Mouse (Mus musculus) activated CD4-positive, CD25-positive, alpha-beta regulatory T cell (primary cell): ENCODE data around the gene Dis3l. TPM values are rescaled to one million over a fixed set of nuclear protein-coding genes. Genes with fewer than 3 reads are reported as not detected.

ENCODE experiments used
- polyA plus RNA-seq, 2 experiments: library from polyadenylated mRNA; unstranded; fragments of 100-300 nt; shearing (Covaris generic); gene quantifications; one replicate each; pipeline ENCODE4 v1.2.1; 2017

The Dis3l gene
- polyA plus RNA-seq = 10 to 100 TPM; 19.4 to 20.2 TPM

GRCm38 (mm10) chr9:64341254-64341566, at the start of gene Dis3l:
TSS of gene Dis3l (minus strand) at chr9:64341288.

GRCm38 (mm10) chr9:64385511-64386465, 44.7 kb upstream of the Dis3l start, which contains the start of gene Megf11:
TSS of gene Megf11 (plus strand) at chr9:64385626.

DNA sequence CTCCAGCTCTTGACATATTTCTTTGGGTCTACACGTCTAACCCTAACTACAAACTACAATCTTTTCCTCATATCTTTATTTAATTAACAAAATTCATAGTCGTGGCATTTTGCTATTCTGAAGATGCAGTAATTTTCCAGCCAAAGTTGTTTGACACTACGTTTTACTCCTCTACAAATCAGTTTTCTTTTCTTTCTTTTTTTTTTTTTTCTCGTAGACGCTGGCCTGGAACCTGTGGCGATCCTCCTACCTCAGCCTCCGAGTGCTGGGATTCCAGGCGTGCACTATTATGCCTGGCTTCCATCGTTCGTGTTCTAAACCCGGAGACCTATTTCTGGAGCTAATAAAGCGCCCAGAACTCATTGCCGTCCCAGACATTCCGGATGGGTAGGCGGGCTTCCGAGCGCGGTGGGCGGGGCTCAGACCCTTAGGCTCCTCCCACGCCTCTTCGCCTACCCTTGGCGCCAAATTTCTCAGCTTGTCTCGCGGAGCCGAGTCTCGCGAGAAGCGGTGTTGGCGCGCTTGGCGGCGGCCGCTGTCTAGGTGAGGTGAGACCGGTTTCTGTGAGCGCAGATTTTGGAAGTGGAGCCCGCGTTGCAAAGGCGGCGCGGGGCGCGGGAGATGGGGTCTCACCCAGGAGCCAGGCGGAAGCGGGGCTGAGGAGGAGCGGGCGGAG, 59.8 kb downstream of the Dis3l start, which contains the start of gene Tipin:
Tipin (plus strand) TSS at position 477 of the 676 bp plus-strand sequence.

Other genes starting within 250 kb of the Dis3l start
- under 1 TPM in 1 of 2 experiments, not detected in 1; 0.50 TPM for gene Lctl, start 224.1 kb downstream of the Dis3l start, polyA plus RNA-seq
- 1 to 10 TPM; 3.9 to 5.2 TPM for gene Zwilch, start 168.2 kb downstream of the Dis3l start, polyA plus RNA-seq
- gene Rpl4, start 167.9 kb downstream of the Dis3l start, polyA plus RNA-seq = 1,000 to 10,000 TPM; 1,228 to 2,065 TPM
- gene Snapc5, start 162.0 kb downstream of the Dis3l start, polyA plus RNA-seq = 10 to 100 TPM; 54.0 to 64.8 TPM
- gene Uchl4, start 106.1 kb downstream of the Dis3l start, polyA plus RNA-seq = 10 to 100 TPM in 1 of 2 experiments, 1 to 10 TPM in 1; 8.5 to 12.2 TPM
- gene Map2k1, start 87.7 kb downstream of the Dis3l start, polyA plus RNA-seq = 100 to 1,000 TPM in 1 of 2 experiments, 10 to 100 TPM in 1; 62.7 to 101 TPM
- 10 to 100 TPM; 64.1 to 77.4 TPM for gene Tipin, start 59.7 kb downstream of the Dis3l start, polyA plus RNA-seq
- gene Megf11, start 44.3 kb upstream of the Dis3l start, polyA plus RNA-seq = under 1 TPM; 0.33 to 0.45 TPM